Mouse (Mus musculus) R1 (cell line): ENCODE measurements around the gene Zfp362.
A peak's percentile ranks its signal among the peaks of the same experiment; 100 is the strongest.

Experiments used
- DNase-seq: peaks from one replicate; pipeline ENCODE4 v3.0.0-alpha.2; 2018; ENCODE audit warnings: low read depth, low spot score

The Zfp362 gene

DNA sequence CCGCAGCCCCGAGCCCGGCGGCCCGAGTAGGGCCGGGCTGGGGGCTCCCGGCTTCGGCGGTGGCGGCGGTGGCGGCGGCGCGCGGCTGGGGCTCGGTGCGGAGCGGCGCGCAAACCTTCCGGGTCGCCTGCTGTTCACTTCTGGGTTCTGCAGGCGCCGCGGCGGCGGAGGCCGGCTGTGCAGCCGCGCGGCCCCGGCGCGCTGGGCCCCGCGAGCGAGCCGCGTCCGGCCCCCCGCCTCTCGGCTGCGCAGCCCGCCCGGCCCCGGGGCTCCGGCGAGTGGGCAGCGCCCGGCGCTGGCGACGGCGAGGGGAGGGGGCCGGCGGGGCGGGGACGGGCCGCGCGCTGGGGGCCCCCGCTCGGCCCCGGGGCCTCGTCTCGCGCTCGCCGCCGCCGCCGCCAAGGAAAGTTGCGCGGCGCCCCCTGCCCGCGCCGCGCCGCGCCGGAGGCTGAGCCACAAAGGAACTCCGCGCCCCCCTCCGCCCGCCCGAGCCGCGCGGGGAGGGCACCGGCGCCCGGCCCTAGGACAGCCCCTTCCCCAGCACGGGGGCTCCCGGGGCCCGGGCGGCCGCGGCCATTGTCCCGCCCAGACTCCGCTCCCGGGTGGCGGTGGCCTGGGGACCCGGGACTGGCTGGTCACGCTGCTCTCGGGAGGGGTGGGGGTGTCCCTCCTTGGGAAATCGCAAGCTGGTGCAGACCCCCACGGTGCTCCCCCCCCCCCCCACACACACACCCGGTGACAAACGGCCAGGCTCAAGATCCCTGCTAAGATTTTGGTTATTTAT is at the start of gene Zfp362:
Gene Zfp362 (minus strand): TSS at position 3 of the 784 bp plus-strand sequence.
- no peak for DNase-seq

DNA sequence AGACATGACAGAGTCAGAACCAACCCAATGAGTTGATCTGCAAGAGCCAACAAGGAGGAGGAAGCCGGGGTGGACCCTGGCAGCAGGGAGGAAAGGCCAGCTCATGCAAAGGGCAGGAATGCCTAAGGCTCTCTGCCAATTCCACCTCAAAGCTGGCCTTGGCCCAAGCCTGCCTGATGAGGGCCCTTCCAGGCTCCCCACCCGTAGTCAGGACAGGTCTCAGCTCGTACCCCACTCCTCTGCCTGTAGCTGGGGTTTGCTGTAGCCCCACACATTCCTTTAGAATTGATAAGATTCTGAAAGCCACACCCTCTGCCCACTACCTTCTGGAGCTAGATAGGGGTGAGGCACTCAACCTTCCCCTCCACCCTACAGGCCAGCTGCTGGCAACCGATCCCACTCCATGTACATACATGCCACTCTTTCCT is 49.8 kb upstream of the Zfp362 start:
- DNase-seq, result no peak

DNA sequence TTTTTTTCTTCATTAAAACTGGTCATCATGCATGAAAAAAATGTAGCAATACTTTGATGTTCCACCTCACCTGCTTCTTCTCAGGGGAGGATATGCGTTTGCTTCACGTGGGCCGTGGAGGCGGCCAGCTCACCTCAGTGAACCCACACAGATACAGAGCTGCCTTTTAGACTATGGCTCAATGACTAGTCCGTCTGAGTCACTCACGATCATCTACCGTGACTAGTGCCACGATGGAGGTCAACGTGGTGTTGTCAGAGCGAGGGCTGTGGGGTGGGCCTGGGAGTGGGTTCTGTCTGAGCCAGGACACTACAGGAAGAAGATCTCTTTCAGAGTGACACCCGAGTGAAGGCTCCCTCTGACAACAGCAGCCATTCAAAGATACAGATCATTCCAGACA is 47.3 kb upstream of the Zfp362 start:
- no peak for DNase-seq

DNA sequence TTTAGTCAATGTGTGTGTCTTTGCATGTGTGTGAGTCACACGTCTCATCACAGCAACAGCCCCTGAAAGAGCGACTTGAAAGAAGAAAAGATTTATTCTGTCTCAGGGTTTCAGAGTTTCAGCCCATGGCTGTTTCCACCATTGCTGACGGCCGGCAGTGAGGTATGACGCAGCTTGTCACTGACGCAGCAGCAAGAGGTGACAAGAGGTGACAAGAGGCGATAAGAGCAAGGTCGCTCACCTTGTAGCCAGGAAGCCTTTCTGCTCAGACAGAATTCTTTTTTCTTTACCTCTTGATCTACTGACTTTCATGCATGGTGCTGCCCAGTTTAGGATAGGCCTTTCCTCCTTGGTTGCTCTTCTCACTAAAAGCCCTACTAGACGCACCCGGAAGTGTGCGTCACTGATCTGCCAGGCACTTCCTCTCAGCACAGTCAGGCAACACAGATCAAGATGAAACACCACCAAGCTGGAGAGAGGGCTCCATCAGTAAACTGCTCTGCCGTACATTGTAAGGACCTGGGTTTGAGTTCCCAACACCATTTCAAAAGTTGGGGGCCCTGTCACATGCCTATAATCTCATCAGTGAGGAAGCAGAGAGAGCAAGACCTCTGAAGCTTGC is 46.5 kb upstream of the Zfp362 start:
- no peak for DNase-seq

DNA sequence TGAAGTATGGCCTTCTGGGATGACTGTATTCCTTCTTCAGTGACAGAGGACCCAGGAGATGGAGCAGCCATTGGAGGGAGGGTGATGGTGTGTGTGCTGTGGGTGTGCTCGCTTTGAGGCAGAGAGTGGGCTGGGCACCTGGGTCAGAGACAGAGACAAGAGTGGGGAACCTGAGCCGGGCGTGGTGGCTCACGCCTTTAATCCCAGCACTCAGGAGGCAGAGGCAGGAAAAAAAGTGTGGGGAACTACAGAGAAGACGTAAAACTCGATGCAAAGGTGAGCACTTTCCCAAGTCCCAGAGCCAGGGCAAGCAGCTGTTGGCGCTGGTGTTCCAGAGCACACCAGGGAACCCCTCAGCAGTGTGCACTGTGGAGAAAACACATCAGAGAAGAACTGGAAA is 43.8 kb upstream of the Zfp362 start:
- no peak for DNase-seq

DNA sequence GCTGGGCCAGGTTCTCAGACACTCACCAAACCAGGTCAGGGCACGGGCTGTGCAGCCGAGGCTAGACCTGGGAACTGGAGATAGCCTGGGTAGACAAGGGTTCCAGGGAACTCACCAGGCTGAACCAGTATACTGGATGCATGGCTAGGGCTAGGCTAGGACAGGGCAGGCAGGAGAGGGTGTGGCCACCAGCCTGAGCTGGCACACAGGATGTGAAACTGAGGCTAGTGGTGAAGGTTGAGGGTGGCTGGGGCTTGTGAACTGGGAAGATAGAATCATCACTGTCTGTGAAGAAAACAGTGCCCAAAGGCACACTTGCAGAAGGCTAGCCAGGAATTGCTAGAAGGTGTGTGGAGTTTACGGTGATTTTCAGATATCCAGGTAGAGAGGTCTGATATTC is 43.1 kb upstream of the Zfp362 start:
- no peak for DNase-seq

DNA sequence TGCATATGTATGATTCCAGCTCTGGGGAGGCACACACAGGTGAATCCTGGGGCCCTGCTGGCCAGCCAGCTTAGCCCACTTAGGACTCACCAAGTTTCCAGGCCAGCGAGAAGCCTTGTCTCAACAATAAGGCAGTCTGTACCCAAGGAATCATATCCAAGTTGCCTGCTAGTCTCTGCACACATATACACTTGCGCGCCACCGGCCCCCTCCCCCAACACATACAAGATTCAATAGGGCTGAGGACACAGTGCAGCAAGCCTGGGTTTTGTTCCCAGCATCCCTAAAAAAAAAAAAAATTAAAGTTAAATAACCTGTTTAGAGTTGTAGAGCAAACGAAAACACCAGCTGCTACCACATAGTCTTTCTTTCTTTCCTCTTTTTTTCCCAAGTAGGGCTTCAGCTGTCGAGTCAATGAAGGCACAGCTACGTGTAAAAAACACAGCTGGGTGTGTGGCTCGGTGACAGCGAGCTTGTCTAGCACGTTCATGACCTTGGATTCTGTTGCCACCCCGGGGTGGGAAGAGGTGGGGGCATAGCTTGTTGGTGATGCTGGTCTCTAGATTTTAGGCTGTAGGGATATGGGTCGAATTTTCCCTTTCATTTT is 39.6 kb upstream of the Zfp362 start:
- DNase-seq, result no peak

DNA sequence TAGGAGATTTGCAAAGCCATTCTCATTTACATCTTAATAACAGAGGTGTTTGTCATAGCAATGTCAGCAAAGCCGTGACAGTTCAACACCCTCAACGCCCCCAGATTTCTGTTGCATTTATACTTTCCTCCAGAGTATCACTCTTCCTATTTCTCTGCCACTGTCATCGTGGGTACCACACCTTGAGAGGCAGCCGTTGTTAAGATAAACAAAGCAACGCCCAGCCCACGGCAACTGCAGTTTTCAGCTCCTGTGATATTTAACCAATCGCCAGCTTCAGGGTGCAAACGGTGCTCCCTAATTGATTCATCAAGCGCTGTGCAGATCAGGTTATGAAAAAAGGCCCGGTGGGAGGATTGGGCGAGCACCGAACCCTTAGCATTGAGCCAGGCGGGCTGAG is 38.7 kb upstream of the Zfp362 start:
- no peak for DNase-seq

DNA sequence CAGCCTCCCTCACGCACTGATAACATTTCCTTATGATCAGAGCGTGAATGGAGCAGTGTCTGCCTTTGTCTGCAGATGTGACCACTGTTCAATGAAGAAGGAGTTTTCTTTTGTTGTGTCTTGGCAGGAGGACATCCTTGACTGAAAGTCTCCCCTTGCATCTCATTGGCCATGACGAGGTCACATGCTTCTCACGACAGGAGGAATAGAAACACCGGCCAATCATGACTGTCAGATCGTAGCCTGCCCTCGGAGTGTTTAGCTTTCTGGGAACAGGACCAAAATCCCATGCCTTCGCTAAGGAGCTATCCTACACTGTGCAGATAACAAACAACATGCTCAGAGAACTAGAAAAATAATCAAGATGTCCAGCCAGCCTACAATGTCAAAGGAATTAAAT is 35.4 kb upstream of the Zfp362 start:
- peak; percentile 39 for DNase-seq

DNA sequence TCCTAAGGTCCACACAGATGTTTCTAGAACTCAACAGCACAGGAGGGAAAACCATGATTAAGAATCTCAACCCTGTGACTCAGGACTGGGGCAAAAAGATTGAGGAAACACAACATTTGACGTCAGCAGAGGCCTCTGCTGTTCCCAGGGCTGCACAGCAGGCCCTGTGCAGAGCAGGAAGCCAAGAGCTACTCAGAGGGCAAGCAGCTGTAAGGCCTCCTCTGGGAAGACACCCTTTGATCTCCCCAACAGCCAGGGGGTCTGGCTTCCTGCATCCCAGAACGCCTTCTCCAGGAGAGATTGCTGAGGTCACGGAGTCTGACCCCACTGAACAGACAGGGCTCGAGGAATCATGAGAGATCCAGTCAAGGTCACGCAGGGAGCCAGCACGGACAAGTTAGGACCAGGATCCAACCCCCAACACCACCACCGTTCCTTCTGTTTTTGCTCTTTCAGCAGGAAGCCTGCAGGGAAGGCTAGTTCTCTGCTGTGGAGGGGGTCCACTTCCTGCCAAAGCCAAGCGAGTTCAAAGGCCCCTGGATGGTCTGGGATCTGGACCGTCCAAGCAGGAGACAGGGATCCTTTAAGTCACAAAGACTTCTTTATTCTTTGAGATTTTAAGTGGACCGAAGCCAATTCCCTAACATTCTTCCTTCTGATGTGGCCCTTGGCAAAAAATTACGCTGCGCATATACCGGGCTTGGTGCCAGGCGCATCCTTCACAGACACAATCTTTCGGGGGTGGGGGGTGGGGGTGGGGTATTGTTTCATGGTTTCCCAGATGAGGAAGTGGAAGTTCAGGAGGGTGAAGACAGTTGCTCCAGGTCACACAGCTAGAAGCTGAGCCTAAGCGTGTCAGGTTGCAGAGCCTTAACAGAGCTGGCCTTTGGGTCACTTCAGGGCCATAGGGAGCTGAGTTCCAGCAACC is 34.2 kb upstream of the Zfp362 start:
- DNase-seq, result no peak

DNA sequence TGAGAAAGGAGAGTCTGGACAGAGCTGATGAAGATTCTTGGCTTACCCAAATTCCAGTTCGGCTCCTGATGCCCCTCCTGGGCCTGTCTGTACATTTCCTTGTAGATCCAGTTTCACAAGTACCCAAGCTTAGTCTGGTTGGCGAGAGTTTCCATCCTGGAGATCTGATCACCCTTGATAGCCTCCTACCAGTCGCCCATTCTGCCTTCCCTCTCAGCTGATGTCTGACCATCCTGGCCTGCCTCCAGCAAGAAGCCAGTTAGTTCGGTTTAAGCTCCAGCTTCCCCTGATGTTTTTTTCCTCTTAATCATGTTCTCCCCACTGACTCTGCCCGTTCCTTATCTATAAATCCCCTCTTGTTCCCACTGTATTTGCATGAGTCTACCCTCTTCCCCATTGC is 32.4 kb upstream of the Zfp362 start:
- no peak for DNase-seq

DNA sequence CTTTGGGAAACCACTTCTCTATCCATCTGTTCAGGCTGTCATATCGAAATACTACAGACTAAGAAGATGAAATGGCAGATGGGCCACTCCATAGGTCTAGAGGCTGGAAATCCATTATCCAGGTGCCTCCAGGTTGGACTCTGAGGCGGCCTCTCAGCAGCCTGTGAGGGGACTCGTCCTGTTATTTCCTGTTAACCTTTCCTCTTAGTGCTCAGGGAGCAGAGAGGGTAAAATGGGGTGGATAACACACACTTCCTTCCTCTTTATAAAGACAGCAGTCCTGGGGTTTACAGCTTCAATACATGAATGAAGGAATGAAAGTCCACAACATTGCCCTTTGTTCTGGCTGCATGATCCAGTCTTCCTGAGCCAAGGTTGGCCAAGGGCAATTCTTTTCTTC is 18.3 kb upstream of the Zfp362 start:
- DNase-seq, result no peak

DNA sequence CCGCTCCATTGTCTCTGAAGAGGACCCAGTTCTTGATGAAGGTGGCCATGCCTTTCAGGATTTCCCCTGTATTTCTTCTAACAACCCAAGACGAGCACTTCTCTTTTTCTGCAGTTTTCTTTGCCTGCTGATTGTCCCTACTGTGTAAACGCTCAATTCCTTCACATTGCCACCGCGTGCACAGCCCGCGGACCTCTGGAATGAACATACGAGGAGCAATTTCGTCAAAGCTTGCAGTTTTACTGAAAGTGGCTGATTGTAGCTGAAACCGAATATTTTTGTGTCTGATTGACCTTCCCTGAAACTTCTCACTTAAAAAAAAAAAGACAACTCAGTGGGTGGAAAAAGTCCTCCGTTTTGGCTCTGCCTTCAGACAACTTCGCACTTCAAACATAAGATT is 14.7 kb upstream of the Zfp362 start:
- no peak for DNase-seq

DNA sequence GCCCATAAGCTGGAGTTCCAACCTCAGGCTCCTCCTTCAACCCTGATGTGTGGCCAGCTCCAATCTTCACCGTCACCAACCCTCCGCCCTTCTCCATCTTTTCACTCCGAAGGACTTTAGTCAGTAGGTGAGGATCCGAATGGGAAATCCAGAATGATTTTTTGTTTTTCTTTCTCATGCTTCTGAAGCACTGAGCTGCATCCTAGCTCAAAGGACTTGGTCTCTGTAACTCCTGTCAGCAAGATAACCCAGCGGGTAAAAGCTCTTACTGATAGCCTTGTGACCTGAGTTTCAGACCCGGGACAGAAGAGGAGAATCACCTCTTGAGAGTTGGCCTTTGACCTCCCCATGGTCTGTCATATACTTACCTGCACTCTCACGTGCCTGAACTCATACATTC is 11.2 kb upstream of the Zfp362 start:
- DNase-seq, result no peak

DNA sequence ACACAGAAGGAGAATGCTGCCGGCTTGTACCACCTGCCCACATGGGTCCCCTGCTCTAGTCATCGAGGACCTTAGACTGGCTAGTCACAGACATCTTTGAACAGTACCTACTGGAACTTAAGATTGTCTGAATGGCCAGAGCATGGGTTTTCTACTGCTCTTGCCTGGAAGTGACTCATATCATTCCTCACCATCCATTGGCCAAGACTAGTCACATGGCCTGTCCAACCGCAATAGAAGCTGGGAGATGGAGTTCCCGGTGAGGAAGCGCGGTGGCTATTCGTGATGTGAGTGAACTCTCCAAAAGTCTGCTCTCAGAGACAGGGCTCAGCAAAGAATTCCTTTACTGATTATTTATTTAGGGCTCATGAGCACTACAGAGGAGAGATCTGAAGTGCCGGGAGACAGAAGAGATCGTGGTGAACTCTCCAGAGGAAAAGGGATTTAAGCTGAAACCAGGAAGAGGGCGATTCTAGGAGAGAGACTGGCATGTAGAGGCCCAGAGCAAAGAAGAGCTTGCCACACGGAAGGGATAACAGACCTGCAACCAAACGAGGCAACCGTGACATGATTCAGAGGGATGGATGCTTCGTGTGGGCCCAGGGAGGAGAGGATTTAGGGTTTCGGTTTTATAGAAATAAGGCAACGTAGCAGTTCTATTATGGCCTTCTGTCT is 5.7 kb upstream of the Zfp362 start:
- DNase-seq, result peak; percentile 92

DNA sequence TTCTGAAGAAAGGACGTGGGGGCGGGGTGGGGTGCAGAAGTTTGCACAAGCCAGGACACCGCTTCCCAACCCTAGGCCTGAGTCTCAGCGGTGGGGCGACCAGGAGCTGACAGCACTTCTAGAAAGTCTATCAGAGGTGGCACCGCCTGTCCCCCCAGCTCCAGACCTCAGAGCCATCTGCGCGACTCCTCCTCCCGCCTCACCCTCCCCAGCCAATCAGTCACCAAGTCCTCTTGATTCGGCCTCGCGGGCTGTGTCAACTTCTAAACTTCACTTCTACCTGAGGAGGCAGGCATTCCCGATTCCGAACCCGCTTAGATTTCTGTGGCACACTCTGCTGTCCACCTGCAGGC is 958 bp upstream of the Zfp362 start:
- peak; percentile 81 for DNase-seq

DNA sequence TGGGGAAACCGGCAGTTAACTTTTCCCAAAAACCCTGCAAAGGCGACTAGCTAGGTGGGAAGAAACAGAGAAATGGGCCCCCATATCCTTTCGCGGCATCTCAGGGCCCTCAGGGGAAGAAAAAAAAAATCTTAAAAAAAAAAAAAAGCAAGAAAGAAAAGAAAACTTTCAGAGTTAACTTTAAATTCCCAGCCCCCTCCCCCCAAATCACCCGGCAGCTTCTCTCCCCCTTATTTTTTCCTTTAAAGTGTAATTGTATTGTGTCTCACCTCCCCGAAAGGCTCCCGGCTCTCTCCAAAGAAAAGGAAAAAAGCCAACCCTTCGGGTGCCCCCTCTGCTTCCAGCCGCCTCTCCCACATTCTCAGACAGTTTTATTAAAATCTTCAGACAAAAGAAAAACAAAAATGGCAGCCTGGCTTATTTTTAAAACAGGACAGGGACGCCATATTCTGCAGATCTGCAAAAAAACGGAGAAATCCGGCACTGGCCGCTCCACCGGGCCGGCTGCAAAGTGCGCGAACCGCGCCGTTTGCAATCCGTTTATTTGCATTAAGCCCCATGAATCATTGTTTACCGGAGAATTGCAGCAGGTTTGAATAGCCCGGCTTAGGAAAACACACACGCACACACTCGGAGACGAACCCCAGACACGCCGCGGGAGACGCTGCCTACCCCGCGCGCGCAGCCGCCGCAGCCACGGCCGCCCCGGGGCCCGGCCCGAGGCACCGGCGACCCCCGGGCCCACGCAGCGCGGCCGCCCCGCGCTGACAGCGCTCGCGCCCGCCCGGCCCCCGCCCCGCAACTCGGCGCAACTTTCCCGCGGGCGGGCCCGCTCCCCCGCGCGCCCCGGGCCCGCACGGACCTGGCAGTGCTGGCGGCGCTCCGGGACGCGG is 449 bp downstream of the Zfp362 start:
- DNase-seq, result peak; percentile 31

DNA sequence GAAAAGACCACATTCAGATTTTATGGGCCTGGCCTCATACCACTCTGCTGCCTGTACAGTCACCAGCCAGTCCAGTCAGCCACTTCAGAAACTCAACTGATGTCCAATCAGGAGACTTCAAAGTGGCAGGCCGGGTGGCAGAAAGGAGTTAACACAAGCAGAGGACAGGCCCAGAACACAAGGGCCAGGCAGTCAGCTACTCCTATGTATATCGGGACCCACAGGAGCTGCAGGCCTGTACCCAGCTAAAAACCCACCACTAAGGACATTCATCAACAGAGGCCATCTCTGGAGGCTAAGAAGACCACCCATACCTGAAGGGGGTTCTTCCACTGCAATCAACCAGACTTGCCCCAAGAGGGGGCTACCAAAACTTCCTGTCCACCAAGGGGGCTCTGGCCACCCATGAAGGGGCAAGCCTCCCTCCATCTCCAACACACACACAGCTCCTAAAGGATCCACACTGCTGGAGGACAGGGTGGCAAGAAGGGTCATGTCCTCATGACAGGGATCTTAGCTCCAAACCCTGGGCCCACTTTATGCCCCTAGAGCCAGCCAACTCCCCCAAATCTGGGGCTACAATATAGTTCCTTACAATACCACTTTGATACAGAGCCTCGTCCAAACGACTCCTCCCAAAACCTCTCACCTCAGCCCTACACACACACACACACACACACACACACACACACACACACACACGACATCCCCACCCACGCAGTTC is 1.3 kb downstream of the Zfp362 start:
- no peak for DNase-seq

DNA sequence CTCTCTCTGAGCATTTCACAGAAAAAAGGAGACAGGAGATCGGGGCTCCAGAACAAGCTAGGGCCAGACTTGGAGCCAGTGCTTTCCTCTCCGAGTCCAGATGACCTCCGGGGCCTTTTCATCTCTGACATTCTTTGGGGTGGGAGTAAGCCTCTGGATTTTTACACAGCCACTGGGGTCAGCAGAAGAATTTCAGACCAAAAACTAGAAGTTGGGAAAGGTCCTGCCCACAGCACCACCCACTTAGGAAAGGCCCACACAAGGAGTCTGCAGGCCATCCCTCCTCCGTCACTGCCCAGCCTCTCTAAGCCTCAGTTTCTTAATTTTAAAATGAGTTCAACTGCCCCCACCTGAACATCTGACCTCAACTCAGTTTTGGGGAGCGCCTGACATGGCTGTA is 2.3 kb downstream of the Zfp362 start:
- DNase-seq, result no peak
